Mouse (Mus musculus) ES-E14 (cell line): ENCODE data around the gene Prl8a6. TPM values are rescaled to one million over a fixed set of nuclear protein-coding genes. Genes with fewer than 3 reads are reported as not detected.

Experiments used
- DNase-seq: peaks from one replicate; pipeline ENCODE4 v3.0.0-alpha.2; 2013; ENCODE audit warnings: low read depth, low spot score
- H3K27ac ChIP-seq: 2 replicates; pipeline ENCODE4 v1.5.1; 2012; ENCODE audit warnings: low read depth, mild to moderate bottlenecking, low read length, moderate library complexity, mixed read lengths; ENCODE audit not compliant: poor library complexity, insufficient read depth, severe bottlenecking
- H3K36me3 ChIP-seq: 2 replicates; pipeline ENCODE4 v1.6.1; 2012; ENCODE audit warnings: mild to moderate bottlenecking, low read length, moderate library complexity, mixed read lengths; ENCODE audit not compliant: control insufficient read depth, poor library complexity, insufficient read depth, severe bottlenecking
- H3K4me1 ChIP-seq, 2 experiments: fragments of 150-350 bp in 1 of 2; sonication (generic) in 1 of 2; 2 replicates each; pipeline ENCODE4 v1.6.1; 2012; ENCODE audit warnings: low read length in 2 of 2, mild to moderate bottlenecking in 1 of 2, mixed read lengths in 1 of 2; ENCODE audit not compliant: control insufficient read depth in 2 of 2, insufficient read depth in 2 of 2, poor library complexity in 1 of 2
- H3K4me3 ChIP-seq, 2 experiments: fragments of 150-350 bp in 1 of 2; sonication (generic) in 1 of 2; 2 replicates each; pipeline ENCODE4 v1.5.1; 2012; ENCODE audit warnings: low read length in 2 of 2, low read depth in 1 of 2, mild to moderate bottlenecking in 1 of 2, mixed read lengths in 1 of 2; ENCODE audit not compliant: insufficient read depth in 1 of 2, poor library complexity in 1 of 2, severe bottlenecking in 1 of 2
- H3K9ac ChIP-seq: 2 replicates; pipeline ENCODE4 v1.6.1; 2012; ENCODE audit warnings: low read depth, mild to moderate bottlenecking, low read length, mixed read lengths; ENCODE audit not compliant: poor library complexity, insufficient read depth, severe bottlenecking
- H3K9me3 ChIP-seq: fragments of 150-350 bp; sonication (generic); 2 replicates; pipeline ENCODE4 v1.6.1; 2012; ENCODE audit warnings: low read depth, mild to moderate bottlenecking, low read length; ENCODE audit not compliant: control insufficient read depth, insufficient read depth
- CHD2 ChIP-seq: IDR thresholded peaks from 2 replicates; pipeline ENCODE4 v1.6.1; 2014; ENCODE audit warnings: mild to moderate bottlenecking, low read depth, low read length, inconsistent platforms
- HCFC1 ChIP-seq: IDR thresholded peaks from 2 replicates; pipeline ENCODE4 v1.6.1; 2012; ENCODE audit warnings: low read length, inconsistent platforms, borderline replicate concordance; ENCODE audit not compliant: insufficient read depth
- MAFK ChIP-seq: IDR thresholded peaks from 2 replicates; pipeline ENCODE4 v1.6.1; 2014; ENCODE audit warnings: mild to moderate bottlenecking, low read depth, low read length, inconsistent platforms; ENCODE audit not compliant: insufficient read depth
- ZC3H11A ChIP-seq: IDR thresholded peaks from 2 replicates; pipeline ENCODE4 v1.6.1; 2012; ENCODE audit warnings: low read depth, mild to moderate bottlenecking, inconsistent platforms, low read length, borderline replicate concordance
- ZNF384 ChIP-seq: IDR thresholded peaks from 2 replicates; pipeline ENCODE4 v1.6.1; 2012; ENCODE audit warnings: low read depth, low read length, inconsistent platforms
- in situ Hi-C, 2 experiments: fragments of 600-800 bp; cut with MboI; formaldehyde crosslinking; loops; one replicate each; pipeline ENCODE4 v1.15.1; 2025; ENCODE audit warnings: low sequenced_read_pairs in 2 of 2, inconsistent platforms in 1 of 2; ENCODE audit not compliant: unreplicated experiment in 2 of 2
- total RNA-seq: library from RNA; depleted of rRNA; stranded (reverse); fragments of 300-350 nt; gene quantifications from 2 replicates; pipeline ENCODE4 v1.2.3, GENCODE M21; 2012; rRNA removed

Gene Prl8a6
- not detected in 2 replicates for total RNA-seq

GRCm38 (mm10) chr13:27438588-27438987 is at the start of gene Prl8a6:
TSS of gene Prl8a6 (minus strand) at chr13:27438688.
- Histone ChIP-seq H3K4me3 (no peak within 1 kb of the TSS), H3K36me3 (no peaks in the 10 kb centered on the region), H3K27ac (no peak within 1 kb of the TSS), H3K4me1 (no peaks in the 10 kb centered on the region), H3K9ac (no peak within 1 kb of the TSS), H3K9me3 (no peaks in the 10 kb centered on the region)
- no peak for DNase-seq
- TF ChIP-seq HCFC1, result no peak
- TF ChIP-seq MAFK, result no peak
- TF ChIP-seq CHD2, result no peak
- TF ChIP-seq ZC3H11A, result no peak
- no peak for TF ChIP-seq ZNF384
- in situ Hi-C loops, result no loop called here

- Histone ChIP-seq H3K4me3 (no peak overlapping the region), H3K4me1 (no peaks in the 10 kb centered on the region), H3K36me3 (no peaks in the 10 kb centered on the region), H3K9ac (no peak overlapping the region), H3K27ac (no peak overlapping the region), H3K9me3 (no peaks in the 10 kb centered on the region)
- in situ Hi-C loops, result no loop called here
- TF ChIP-seq ZC3H11A, result no peak
- no peak for DNase-seq
These were observed 5.3 kb downstream of the Prl8a6 start for GRCm38 (mm10) chr13:27433159-27433558.

- TF ChIP-seq MAFK, result no peak
- TF ChIP-seq ZNF384, result no peak
- no peak for TF ChIP-seq ZC3H11A
- TF ChIP-seq HCFC1, result no peak
- no peak for TF ChIP-seq CHD2
- H3K9me3 ChIP-seq, result no peaks in the 10 kb centered on the region
- H3K36me3 ChIP-seq, result no peaks in the 10 kb centered on the region
- no peaks in the 10 kb centered on the region for H3K4me1 ChIP-seq
- H3K4me3 ChIP-seq, result no peak overlapping the region
- H3K9ac ChIP-seq, result no peak overlapping the region
- DNase-seq, result no peak
- in situ Hi-C loops, result no loop called here
- H3K27ac ChIP-seq, result no peak overlapping the region
These were observed 24.8 kb downstream of the Prl8a6 start for GRCm38 (mm10) chr13:27413640-27414039.

- H3K4me1 ChIP-seq, result no peaks in the 10 kb centered on the region
These were observed 39.3 kb downstream of the Prl8a6 start for GRCm38 (mm10) chr13:27399061-27399724.

GRCm38 (mm10) chr13:27390746-27391145 is 47.7 kb downstream of the Prl8a6 start, which contains the start of gene Prl2b1:
TSS of gene Prl2b1 (minus strand) at chr13:27390846.
- Histone ChIP-seq H3K4me3 (no peak within 1 kb of the TSS), H3K9ac (no peak within 1 kb of the TSS), H3K27ac (no peak within 1 kb of the TSS), H3K9me3 (no peaks in the 10 kb centered on the region), H3K4me1 (no peaks in the 10 kb centered on the region), H3K36me3 (no peaks in the 10 kb centered on the region)
- DNase-seq, result no peak
- in situ Hi-C loops, result no loop called here
- TF ChIP-seq ZC3H11A (no peak), ZNF384 (no peak), HCFC1 (no peak), CHD2 (no peak), MAFK (no peak)

More at GRCm38 (mm10) chr13:27399061-27399724, 39.3 kb downstream of the Prl8a6 start:
- no peak for DNase-seq
- in situ Hi-C loops, result no loop called here
- H3K9ac ChIP-seq, result no peak overlapping the region
- H3K4me3 ChIP-seq, result no peak overlapping the region
- H3K9me3 ChIP-seq, result no peaks in the 10 kb centered on the region
- H3K36me3 ChIP-seq, result no peaks in the 10 kb centered on the region
- TF ChIP-seq ZNF384 (no peak), MAFK (no peak), CHD2 (no peak), HCFC1 (no peak), ZC3H11A (no peak)
- H3K27ac ChIP-seq, result no peak overlapping the region

Other genes starting within 250 kb of the Prl8a6 start
- not detected in 2 replicates for gene Prl3c1, start 242.0 kb downstream of the Prl8a6 start, total RNA-seq
- gene Prl3b1, start 196.8 kb downstream of the Prl8a6 start, total RNA-seq, result not detected in 2 replicates
- 0.13 TPM in 1 of 2 replicates, not detected in the other for gene Prl3a1, start 179.3 kb downstream of the Prl8a6 start, total RNA-seq
- not detected in 2 replicates for gene Prl6a1, start 126.1 kb downstream of the Prl8a6 start, total RNA-seq
- gene Prl8a2, start 93.0 kb downstream of the Prl8a6 start, total RNA-seq, result not detected in 2 replicates
- not detected in 2 replicates for gene Prl2b1, start 47.8 kb downstream of the Prl8a6 start, total RNA-seq
- gene Prl8a8, start 74.5 kb upstream of the Prl8a6 start, total RNA-seq, result not detected in 2 replicates
- gene Prl8a9, start 125.9 kb upstream of the Prl8a6 start, total RNA-seq, result not detected in 2 replicates
- not detected in 2 replicates for gene Prl8a1, start 143.5 kb upstream of the Prl8a6 start, total RNA-seq
- gene Prl7b1, start 171.9 kb upstream of the Prl8a6 start, total RNA-seq, result 0.54 TPM in 1 of 2 replicates, not detected in the other
- gene Prl7a1, start 203.8 kb upstream of the Prl8a6 start, total RNA-seq, result not detected in 2 replicates
- gene Prl7a2, start 229.3 kb upstream of the Prl8a6 start, total RNA-seq, result not detected in 2 replicates